Mouse (Mus musculus) ovary, adult 10 weeks (tissue): Measurements from ENCODE around the gene Gm17689. TPM values are rescaled to one million over a fixed set of nuclear protein-coding genes. Genes with fewer than 3 reads are reported as not detected.

Source experiments
- polyA plus RNA-seq: library from polyadenylated mRNA; stranded (reverse); fragments of 350-450 nt; fragmentation: Illumina TruSeq; extraction: RNeasy Lipid Tissue Mini Kit (QIAGEN cat#74804); gene quantifications from one replicate; pipeline ENCODE4 v1.2.3, GENCODE M21; 2014

The Gm17689 gene
- not detected for polyA plus RNA-seq

DNA sequence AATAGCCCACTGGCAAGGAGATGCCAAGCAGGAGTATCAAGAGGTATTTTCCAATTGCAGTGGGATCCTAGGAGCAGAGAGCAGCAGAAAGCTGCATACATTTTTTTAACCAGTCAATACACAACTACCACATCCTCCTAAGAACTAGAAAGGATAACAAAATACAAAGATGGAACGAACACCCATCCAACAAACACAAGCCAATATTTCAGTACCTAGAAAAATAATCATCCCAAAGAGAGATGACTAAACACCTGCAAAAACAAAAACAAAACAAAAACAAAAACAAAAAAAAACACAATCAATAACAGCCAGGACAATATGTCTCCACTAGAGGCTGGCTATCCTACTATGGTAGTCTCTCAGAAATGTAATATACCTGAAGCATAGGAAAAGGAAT is at the start of gene Gm17689:
TSS of gene Gm17689 (minus strand) at position 101 of the 400 bp plus-strand sequence.

DNA sequence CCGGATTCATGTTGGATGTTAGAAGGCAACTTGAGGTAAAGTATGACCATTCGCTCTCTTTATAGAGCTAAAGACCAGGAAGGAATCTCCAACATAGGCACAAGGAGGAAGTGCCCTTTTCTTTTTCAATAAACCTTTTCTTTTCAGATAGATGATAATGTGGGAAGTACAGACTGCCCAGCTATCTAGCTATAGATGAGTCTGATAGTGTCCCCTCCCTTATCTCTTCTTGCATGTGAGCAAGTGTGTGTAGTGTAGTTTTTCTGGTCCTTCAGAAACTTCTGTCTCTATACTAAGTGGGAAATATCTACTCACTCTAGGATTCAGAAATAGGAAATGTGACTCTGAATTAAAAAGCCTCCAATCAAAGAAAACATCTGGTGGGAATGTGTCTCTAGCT is 40.6 kb downstream of the Gm17689 start, which contains the start of gene Gm5615:
TSS of gene Gm5615 (minus strand) at position 101 of the 400 bp plus-strand sequence.

Other genes with a start within 250 kb of the Gm17689 start
- not detected for gene Gm7257, start 150.8 kb downstream of the Gm17689 start, polyA plus RNA-seq
- gene Gm9513, start 107.0 kb downstream of the Gm17689 start, polyA plus RNA-seq: not detected
- not detected for gene Gm5615, start 40.7 kb downstream of the Gm17689 start, polyA plus RNA-seq
- 1.00 TPM for gene A630095E13Rik, start 60.7 kb upstream of the Gm17689 start, polyA plus RNA-seq
- gene Acrv1, start 110.6 kb upstream of the Gm17689 start, polyA plus RNA-seq: not detected
- 130 TPM for gene Chek1, start 144.4 kb upstream of the Gm17689 start, polyA plus RNA-seq
- gene Stt3a, start 185.0 kb upstream of the Gm17689 start, polyA plus RNA-seq: 672 TPM
- 201 TPM for gene Ei24, start 214.8 kb upstream of the Gm17689 start, polyA plus RNA-seq
- gene Fez1, start 239.2 kb upstream of the Gm17689 start, polyA plus RNA-seq: 9.0 TPM